Mouse (Mus musculus): Measurements from ENCODE around the gene Wrap53.
"Not testable (repeated sequence)": the region's sequence is repeated elsewhere in the genome, so short reads cannot be mapped to it uniquely, and the experiment has no call there.

Wrap53 gene

DNA sequence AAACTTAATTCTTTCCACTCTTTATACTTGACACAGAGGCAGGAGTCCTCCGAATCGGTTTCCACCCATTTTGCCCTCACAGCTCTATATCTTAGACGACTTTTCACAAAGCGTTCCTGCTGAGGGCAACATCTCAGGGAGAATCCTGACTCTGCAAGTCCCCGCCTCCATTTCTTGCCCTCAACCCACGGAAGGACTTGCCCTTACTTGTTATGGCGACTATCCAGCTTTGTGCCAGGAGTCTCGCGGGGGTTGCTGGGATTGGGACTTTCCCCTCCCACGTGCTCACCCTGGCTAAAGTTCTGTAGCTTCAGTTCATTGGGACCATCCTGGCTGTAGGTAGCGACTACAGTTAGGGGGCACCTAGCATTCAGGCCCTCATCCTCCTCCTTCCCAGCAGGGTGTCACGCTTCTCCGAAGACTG is at the start of gene Wrap53, which contains the start of gene Trp53:
Gene Wrap53 (minus strand): TSS at position 165 of the 424 bp plus-strand sequence.
Gene Trp53 (plus strand): TSS at position 269 of the 424 bp plus-strand sequence.
- peak; percentile 86 for DNase-seq (ENCODE audit: low spot score)

DNA sequence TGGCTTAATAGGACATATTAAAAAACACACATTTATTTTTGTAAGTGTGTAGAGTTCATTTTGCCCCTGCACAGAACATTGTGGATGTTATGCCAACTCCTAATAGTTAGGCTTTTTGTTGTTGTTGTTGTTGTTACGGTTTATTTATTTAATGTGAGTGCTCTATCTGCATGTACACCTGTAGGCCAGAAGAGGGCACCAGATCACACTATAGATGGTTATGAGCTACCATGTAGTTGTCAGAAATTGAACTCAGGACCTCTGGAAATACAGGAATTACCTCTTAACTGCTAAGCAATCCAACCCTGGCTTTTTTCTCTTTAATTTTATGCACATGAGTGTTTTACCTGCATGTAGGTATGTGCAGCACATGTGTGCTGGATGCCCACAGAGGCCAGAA is 49.7 kb upstream of the Wrap53 start:
- DNase-seq (ENCODE audit: low spot score), result no peak

GRCm38 (mm10) chr11:69628286-69628685 is 48.2 kb upstream of the Wrap53 start:
- peak; percentile 69 for DNase-seq (ENCODE audit: low spot score)

GRCm38 (mm10) chr11:69624339-69624738 is 44.3 kb upstream of the Wrap53 start:
- not testable (repeated sequence) for DNase-seq (ENCODE audit: low spot score)

DNA sequence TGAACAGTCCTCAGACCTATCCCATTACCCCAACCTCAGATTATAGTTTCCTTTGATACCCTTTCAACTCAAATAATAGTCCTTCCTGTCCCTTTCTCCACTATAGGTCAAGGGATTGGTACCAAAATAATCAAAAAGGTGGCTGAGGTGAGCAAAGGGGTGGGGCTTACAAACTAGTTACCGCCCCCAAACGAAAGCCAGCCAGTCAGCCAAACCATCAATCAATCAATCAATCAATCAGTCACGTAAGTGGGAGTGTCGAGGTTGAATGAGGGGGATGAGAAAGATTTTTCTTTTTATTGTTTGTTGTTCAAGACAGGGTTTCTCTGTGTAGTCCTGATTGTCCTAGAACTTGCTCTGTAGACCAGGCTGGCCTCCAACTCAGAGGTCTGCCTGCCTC is 43.0 kb upstream of the Wrap53 start:
- no peak for DNase-seq (ENCODE audit: low spot score)

DNA sequence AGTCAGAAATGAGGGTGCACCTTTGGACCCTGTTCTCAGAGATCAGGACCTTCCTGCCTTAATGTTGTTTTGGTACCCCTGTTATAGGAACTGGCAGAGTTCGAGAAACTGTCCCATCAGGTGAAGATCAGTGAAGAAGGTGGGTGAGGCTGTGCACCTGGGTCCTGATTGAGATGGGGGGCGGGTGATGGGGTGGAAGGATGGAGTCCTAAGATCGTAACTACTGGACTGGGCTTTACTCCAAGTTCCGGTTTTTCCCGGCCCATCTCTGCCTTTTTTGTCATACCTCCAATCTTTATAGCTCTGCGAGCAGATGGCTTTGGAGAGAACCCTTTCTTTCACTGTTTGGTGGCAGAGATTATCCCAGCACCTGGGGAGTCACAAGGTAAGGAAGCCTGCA is 42.4 kb upstream of the Wrap53 start:
- DNase-seq (ENCODE audit: low spot score), result no peak

DNA sequence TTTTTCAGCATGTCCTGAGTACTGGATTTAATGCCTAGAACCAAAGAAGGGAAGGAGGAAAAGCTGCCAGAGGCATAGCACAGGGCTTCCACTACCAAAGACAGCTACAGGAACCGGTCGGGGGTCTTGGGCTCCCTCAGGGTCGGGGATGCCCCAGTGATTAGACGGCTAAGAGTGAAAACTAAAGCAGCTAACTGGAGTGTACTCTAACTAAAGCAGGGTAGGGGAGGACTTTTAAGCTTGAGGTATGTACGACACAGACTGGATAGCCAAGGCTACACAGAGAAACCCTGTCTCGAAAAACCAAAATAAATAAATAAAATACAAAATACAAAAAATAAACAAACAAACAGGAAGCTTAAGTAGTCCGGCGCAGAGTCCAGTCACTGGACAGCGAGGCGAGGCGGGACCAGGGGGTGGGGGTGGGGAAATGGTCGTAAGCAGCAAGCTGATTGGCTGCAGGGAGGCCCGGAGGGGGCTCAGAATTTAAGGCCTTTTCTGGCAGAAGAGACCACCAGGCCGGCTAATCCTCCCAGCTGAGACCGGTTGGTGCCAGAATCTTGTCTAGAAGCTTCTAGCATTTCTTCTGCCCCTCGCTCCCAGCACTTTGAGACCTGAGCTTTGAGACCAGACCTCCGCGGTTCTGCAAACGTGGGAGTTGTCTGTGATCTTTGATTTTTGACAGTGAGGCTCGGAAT is 41.7 kb upstream of the Wrap53 start, which contains the start of gene Sat2:
Gene Sat2 (plus strand): TSS at position 454 of the 698 bp plus-strand sequence.
- no peak for DNase-seq (ENCODE audit: low spot score)

DNA sequence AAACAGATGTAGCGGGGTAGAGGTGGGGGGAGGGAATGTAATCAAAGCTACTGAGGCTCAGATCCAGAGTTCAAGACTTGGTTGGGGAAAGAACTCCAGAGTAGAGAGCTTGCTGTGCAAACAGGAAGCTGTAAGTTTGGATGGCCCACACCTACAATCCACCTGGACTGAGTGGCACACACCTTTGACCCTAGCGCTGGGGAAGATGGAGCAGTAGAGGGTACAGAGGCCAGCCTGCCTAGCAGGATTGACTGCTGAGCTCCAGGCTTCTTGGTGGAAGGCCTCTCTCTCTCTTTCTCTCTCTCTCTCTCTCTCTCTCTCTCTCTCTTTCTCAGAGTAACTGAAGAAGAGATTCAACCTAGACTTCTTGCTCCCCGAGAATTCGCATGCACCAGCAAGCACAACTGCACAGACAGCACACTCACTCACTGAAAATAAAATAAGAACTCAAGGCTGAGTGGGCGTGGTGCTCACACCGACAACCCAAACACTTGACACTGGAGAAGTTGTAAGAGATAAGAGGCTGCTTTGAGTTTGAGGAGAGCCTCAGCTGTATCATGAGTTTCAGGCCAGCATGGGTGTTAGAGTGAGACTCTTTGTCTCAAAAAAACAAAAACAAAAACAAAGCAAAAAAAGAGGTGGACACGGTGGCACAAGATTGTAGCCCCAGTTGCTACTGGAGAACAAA is 40.5 kb upstream of the Wrap53 start:
- DNase-seq (ENCODE audit: low spot score), result no peak

GRCm38 (mm10) chr11:69617805-69618204 is 37.8 kb upstream of the Wrap53 start, which contains the start of gene Shbg:
Gene Shbg (minus strand): TSS chr11:69617905.
- no peak for DNase-seq (ENCODE audit: low spot score)

DNA sequence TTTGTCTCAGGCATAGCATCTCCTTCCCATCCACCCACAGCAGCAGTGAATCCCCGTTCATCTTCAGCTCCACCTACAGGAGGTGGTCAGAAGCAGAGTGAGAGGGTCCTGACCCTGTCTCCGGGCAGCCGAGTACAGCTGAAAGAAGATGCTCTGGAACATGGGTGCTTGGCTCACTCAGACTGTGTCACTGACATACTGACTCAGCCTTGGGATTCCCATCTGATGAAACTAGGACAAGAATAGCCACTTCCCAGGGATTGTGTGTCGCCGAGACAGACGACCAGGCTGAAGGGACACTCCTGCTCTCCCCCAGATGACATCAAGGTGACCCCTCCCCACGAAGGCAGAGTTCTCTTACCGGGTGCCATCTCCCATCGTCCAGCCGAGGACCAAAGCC is 36.7 kb upstream of the Wrap53 start:
- no peak for DNase-seq (ENCODE audit: low spot score)

DNA sequence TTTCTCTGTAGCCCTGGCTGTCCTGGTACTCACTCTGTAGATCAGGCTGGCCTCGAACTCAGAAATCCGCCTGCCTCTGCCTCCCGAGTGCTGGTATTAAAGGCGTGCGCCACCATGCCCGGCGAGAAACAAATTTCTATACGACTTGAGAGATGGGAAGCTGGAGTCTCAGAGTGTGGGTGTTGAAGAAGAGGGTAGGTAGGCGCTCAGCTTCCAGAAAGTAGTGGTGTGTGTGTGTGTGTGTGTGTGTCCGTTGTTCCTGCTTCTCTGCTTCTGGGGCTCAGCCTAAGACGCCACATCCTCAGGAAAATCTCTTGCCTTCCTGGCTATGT is 34.2 kb upstream of the Wrap53 start:
- DNase-seq (ENCODE audit: low spot score), result not testable (repeated sequence)

GRCm38 (mm10) chr11:69613553-69614256 is 33.6 kb upstream of the Wrap53 start:
- peak; percentile 78 for DNase-seq (ENCODE audit: low spot score)

DNA sequence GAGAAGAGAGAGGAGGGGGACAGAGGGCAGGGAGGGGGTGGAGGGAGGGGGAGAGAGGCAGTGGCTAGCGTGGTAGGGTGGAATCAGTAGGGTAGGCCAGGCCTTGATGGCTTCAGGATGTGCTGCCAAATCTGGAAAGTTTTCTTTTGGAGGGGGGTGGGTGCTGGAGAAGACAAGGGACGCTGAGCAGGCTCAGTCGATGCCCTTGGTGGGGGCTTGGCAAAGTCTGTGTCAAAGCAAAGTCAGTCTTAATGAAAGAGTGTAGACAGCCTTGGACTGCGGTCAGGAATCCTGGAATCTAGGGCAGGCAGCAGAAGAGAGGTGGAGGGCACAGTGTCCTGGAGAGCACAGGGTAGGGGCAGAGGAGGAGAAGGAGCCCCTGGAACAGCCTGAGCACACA is 30.8 kb upstream of the Wrap53 start:
- no peak for DNase-seq (ENCODE audit: low spot score)

- no peak for DNase-seq (ENCODE audit: low spot score)
Observed at GRCm38 (mm10) chr11:69609416-69609815, 29.4 kb upstream of the Wrap53 start.

DNA sequence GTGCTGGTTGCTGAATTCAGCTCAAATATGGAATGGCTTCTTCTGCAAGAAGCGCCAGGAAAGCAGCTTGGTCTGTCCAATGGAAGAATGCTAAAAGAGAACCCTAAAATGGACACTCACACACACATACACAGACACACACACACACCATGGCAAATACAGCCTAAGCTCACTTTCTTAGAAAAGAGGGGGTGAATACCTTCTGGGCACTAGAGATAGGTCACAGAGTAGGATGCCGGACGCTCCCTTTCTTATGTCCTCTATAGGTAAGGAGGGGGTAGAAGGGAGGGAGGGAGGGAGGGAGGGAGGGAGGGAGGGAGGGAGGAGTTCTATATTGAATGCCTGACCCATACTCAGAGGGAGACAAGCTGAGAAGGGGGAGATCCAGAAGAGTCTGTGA is 28.5 kb upstream of the Wrap53 start:
- DNase-seq (ENCODE audit: low spot score), result no peak

DNA sequence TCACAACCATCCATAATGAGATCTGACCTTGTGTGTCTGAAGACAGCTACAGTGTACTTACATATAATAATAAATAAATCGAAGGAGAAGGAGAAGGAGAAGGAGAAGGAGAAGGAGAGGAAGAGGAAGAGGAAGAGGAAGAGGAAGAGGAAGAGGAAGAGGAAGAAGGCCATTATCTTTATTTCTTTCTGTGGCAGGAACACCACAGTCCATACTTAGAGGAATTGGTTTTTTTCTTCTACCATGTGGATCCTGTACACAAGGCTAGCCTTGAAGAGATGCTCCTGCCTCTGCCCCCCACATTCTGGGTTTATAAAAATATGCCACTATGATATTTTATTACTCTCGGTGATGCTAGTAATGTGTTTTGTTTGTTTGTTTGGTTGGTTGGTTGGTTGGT is 26.8 kb upstream of the Wrap53 start:
- no peak for DNase-seq (ENCODE audit: low spot score)

- no peak for DNase-seq (ENCODE audit: low spot score)
Observed at GRCm38 (mm10) chr11:69606491-69606795, 26.4 kb upstream of the Wrap53 start.

- no peak for DNase-seq (ENCODE audit: low spot score)
Observed at GRCm38 (mm10) chr11:69605726-69606490, 25.9 kb upstream of the Wrap53 start, which contains the start of gene Atp1b2. Gene Atp1b2 (minus strand): TSS chr11:69605942.

GRCm38 (mm10) chr11:69604795-69605664 is 25.0 kb upstream of the Wrap53 start:
- no peak for DNase-seq (ENCODE audit: low spot score)

GRCm38 (mm10) chr11:69604347-69604746 is 24.3 kb upstream of the Wrap53 start:
- no peak for DNase-seq (ENCODE audit: low spot score)

- no peak for DNase-seq (ENCODE audit: low spot score)
Observed at GRCm38 (mm10) chr11:69603516-69603915, 23.5 kb upstream of the Wrap53 start.
